Mouse (Mus musculus) heart, embryonic 16.5 days (tissue): ENCODE measurements around the gene Tenm3. TPM values are rescaled to one million over a fixed set of nuclear protein-coding genes. Genes with fewer than 3 reads are reported as not detected.

ENCODE experiments used
- ATAC-seq: fragments of 200-750 bp; cut with Nextera tagmentation; replicated peaks from 2 replicates; pipeline ENCODE4 v1.8.0; 2017; ENCODE audit warnings: moderate number of reproducible peaks; ENCODE audit not compliant: insufficient read depth, low FRiP score; ENCODE audit errors: extremely low read depth
- H3K27ac ChIP-seq: fragments of 300-500 bp; sonication (generic); 2 replicates; pipeline ENCODE4 v1.5.1; 2014; ENCODE audit warnings: mild to moderate bottlenecking, low read length, control low read depth, moderate library complexity
- H3K27me3 ChIP-seq: fragments of 300-500 bp; sonication (generic); 2 replicates; pipeline ENCODE4 v1.6.1; 2014; ENCODE audit warnings: low read length, mixed read lengths; ENCODE audit not compliant: control insufficient read depth, insufficient read depth
- H3K36me3 ChIP-seq: fragments of 300-500 bp; sonication (generic); 2 replicates; pipeline ENCODE4 v1.6.1; 2014; ENCODE audit not compliant: control insufficient read depth, insufficient read depth
- H3K4me1 ChIP-seq: fragments of 300-500 bp; sonication (generic); 2 replicates; pipeline ENCODE4 v1.6.1; 2014; ENCODE audit warnings: low read length, mixed read lengths; ENCODE audit not compliant: control insufficient read depth, insufficient read depth
- H3K4me2 ChIP-seq: fragments of 300-500 bp; sonication (generic); 2 replicates; pipeline ENCODE4 v1.6.1; 2014; ENCODE audit warnings: low read depth, mild to moderate bottlenecking, control low read depth, low read length
- H3K4me3 ChIP-seq: fragments of 300-500 bp; sonication (generic); 2 replicates; pipeline ENCODE4 v1.5.1; 2014; ENCODE audit warnings: mild to moderate bottlenecking, control low read depth, low read length
- H3K9ac ChIP-seq: fragments of 300-500 bp; sonication (generic); 2 replicates; pipeline ENCODE4 v1.6.1; 2014; ENCODE audit warnings: low read length, control low read depth
- H3K9me3 ChIP-seq: fragments of 300-500 bp; sonication (generic); replicated peaks from 2 replicates; pipeline ENCODE4 v1.6.1; 2016; ENCODE audit warnings: low read length; ENCODE audit not compliant: control insufficient read depth
- WGBS: fragments of 180-500 bp; shearing (Covaris S2); extraction: QIAGEN DNeasy Blood & Tissue Kit; methylation state at CpG from one replicate; pipeline ENCODE4 v1.1.7; 2014; 5-methylcytosine and 5-hydroxymethylcytosine counted together
- polyA plus RNA-seq: library from polyadenylated mRNA; unstranded; fragments of >200 nt; fragmentation: Nextera tagmentation; extraction: Ambion mirVana; gene quantifications from 2 replicates; pipeline ENCODE4 v1.2.1, GENCODE M21; 2015

The Tenm3 gene
- polyA plus RNA-seq, 1 experiment from 2014 or later, result 4.5 TPM

DNA sequence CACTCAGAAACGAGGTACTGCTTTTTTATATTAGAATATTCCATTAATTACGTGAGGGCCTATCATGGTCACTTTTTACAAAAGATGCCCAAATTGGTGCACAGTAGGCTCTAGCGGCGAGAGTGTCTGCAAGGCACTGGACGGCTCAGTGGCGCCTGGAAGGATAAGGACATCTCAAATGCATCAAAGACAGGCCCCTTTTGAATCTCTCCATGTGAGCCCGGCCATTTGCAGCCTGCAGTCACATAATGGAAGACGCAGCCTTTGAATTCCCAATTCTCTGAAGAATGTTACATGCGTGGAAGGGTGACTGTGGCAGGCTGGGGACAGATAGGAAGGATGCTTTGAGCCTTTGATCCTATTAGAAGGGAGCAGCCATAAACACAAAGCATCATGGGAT is 631.8 kb downstream of the Tenm3 start:
- H3K9ac ChIP-seq, result no peak overlapping the region
- no peak overlapping the region for H3K27ac ChIP-seq
- 86% methylated on average over 9 of the region's 9 CpGs for WGBS
- no peak overlapping the region for H3K4me2 ChIP-seq
- ATAC-seq, result no peak
- H3K9me3 ChIP-seq, result no peaks in the 10 kb centered on the region
- H3K4me3 ChIP-seq, result no peak overlapping the region
- H3K27me3 ChIP-seq, result no peaks in the 10 kb centered on the region
- H3K36me3 ChIP-seq, result no peaks in the 10 kb centered on the region
- no peaks in the 10 kb centered on the region for H3K4me1 ChIP-seq

DNA sequence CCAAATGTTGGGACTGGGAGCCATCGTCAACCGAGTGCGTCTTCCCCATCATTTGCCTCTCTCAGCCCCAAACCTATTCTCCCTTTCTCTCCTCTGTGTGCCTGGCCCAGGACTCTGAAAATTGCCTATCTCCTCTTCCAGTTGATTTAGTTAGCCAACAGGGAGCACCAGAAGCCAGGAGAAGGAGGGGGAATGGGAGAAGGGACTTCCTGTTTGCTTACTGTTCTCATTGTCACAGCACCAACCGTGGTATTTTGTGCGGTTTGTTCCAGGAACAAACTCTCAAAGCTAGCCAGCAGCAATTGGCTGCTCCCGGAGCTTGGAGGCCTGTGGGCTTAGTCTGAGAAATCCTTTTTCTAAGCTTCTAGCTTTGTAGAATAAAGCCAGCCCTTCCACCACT is 636.2 kb downstream of the Tenm3 start:
- Histone ChIP-seq H3K27ac (no peak overlapping the region), H3K27me3 (no peaks in the 10 kb centered on the region), H3K9ac (no peak overlapping the region), H3K9me3 (no peaks in the 10 kb centered on the region), H3K36me3 (no peaks in the 10 kb centered on the region), H3K4me2 (no peak overlapping the region), H3K4me3 (no peak overlapping the region), H3K4me1 (no peaks in the 10 kb centered on the region)
- WGBS, result 75% methylated on average over 6 of the region's 6 CpGs
- no peak for ATAC-seq

DNA sequence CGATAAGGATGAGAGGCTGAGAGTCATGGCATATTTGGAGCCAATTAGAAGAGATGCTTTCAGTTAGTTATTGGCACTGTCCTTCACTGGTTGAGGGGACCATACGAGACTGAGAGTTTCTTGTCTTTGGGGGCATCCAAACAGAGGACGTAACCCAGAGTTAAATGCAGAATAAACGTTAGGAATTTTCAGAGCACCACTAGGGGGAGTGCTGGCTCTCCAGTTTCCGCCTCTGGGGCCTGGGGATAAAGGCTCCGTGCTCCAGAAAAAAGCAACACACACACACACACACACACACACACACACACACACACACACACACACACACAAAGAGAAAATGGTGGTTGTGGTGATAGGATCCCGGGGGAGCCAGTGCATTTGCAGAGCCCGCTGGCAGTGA is 636.8 kb downstream of the Tenm3 start:
- no peaks in the 10 kb centered on the region for H3K4me1 ChIP-seq
- H3K27me3 ChIP-seq, result no peaks in the 10 kb centered on the region
- WGBS, result 69% methylated on average over 8 of the region's 8 CpGs
- ATAC-seq, result no peak
- H3K27ac ChIP-seq, result no peak overlapping the region
- H3K36me3 ChIP-seq, result no peaks in the 10 kb centered on the region
- no peak overlapping the region for H3K4me2 ChIP-seq
- H3K4me3 ChIP-seq, result no peak overlapping the region
- H3K9ac ChIP-seq, result no peak overlapping the region
- no peaks in the 10 kb centered on the region for H3K9me3 ChIP-seq

DNA sequence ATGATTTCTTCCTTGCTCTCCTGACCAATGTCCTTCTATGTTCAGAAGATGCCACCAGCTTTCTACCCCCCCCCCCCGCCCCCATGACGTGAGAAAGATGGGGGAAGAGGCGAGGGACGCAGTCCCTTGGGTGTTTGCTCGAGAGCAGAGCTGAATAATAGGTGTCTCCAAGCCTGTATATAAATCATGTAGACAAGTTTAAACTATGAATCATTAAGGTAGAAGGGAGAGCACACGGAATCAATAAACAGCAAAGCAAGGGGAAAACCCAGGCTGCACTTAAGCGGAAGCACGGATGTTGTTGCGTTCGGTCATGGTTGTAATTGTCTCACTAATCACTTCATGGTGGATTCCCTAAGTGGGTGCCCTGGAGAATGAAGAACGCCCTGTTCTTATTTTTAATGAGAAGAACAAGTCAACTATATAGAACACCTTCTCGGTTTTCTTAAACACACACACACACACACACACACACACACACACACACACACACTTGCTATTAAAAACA is 638.9 kb downstream of the Tenm3 start:
- Histone ChIP-seq H3K27me3 (no peaks in the 10 kb centered on the region), H3K4me2 (no peak overlapping the region), H3K36me3 (no peaks in the 10 kb centered on the region), H3K9me3 (no peaks in the 10 kb centered on the region), H3K27ac (no peak overlapping the region), H3K4me3 (no peak overlapping the region), H3K4me1 (no peaks in the 10 kb centered on the region), H3K9ac (no peak overlapping the region)
- WGBS, result 88% methylated on average over 12 of the region's 12 CpGs
- ATAC-seq, result no peak

DNA sequence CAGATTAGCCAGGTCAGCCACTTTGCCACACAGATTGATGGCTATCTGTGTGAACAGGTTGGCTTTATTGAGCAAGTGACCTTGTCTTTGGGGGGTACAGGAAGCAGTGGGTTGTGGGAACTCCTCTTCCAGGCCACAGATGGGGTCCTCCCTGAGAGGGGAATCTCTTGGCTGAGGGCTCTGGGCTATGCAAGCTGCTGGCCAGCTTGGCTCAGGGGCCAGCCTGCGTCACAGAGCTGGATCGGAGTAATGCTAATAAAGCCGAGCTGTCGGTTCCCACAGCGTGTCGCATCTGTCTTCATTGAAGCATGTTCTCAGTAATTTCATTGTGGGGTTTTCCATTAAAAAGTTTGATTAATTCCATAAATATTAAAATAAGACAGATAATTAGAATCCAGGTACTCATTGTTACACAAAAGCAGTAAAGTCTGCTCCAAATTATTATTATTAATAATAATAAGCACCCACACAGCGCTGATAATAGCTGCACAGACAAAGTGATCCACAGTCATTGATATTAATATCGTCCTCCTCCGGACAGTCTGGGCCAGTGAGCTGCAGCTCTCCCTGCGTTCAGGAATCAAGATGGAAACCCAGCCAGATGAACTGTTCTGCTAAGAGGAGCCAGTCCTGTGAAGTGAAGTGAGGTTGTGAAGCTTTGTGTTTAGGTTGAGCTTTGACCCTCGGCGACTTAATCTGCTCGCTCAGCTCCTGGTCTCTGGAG is 639.5 kb downstream of the Tenm3 start:
- H3K9ac ChIP-seq, result no peak overlapping the region
- no peaks in the 10 kb centered on the region for H3K9me3 ChIP-seq
- ATAC-seq, result no peak
- no peaks in the 10 kb centered on the region for H3K36me3 ChIP-seq
- no peak overlapping the region for H3K27ac ChIP-seq
- H3K4me2 ChIP-seq, result no peak overlapping the region
- H3K4me1 ChIP-seq, result no peaks in the 10 kb centered on the region
- no peaks in the 10 kb centered on the region for H3K27me3 ChIP-seq
- no peak overlapping the region for H3K4me3 ChIP-seq
- 77% methylated on average over 13 of the region's 13 CpGs for WGBS

DNA sequence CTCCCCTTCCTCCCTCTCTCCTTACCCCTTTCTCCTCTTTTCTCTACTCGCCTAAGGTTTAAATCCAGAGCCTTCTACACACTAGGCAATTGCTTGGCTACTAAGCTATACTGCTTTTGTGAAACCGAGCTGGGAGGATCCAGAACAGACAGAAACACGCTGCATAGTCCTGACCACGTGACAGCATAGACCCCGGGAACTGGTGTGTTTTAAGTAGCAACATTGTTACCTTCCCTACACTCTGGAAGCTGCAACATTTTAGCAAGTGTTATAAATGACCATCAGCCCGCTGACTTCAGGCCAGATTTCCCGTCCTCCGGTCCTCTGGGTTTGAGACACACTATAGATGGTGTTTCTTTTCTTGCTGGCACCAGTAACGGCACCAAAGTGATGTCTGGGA is 640.1 kb downstream of the Tenm3 start:
- Histone ChIP-seq H3K27me3 (no peaks in the 10 kb centered on the region), H3K9me3 (no peaks in the 10 kb centered on the region), H3K4me2 (no peak overlapping the region), H3K4me1 (no peaks in the 10 kb centered on the region), H3K36me3 (no peaks in the 10 kb centered on the region), H3K27ac (no peak overlapping the region), H3K9ac (no peak overlapping the region), H3K4me3 (no peak overlapping the region)
- ATAC-seq, result no peak
- 73% methylated on average over 9 of the region's 9 CpGs for WGBS

DNA sequence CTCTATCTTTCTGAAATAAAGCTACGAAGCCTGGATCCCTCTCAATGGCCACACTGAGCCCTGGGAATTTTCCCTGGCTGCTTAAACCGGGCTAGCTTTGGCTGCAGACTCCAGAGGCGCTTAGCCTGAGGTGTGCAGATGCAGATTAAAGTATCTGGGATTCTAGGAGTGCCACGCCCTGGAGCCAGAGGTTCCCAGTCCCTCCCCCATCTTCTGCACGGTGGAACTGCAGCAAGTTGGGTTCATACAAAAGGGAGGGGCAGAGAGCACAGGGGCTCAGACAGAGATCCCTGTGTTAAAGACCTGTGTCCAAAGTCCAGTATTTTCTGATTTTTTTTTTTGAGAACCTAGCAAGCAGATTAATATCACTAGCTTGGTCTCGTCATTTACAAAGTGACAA is 640.6 kb downstream of the Tenm3 start:
- Histone ChIP-seq H3K4me2 (no peak overlapping the region), H3K4me1 (no peaks in the 10 kb centered on the region), H3K36me3 (no peaks in the 10 kb centered on the region), H3K27ac (no peak overlapping the region), H3K9ac (no peak overlapping the region), H3K27me3 (no peaks in the 10 kb centered on the region), H3K4me3 (no peak overlapping the region), H3K9me3 (no peaks in the 10 kb centered on the region)
- WGBS, result 59% methylated on average over 6 of the region's 6 CpGs
- no peak for ATAC-seq

DNA sequence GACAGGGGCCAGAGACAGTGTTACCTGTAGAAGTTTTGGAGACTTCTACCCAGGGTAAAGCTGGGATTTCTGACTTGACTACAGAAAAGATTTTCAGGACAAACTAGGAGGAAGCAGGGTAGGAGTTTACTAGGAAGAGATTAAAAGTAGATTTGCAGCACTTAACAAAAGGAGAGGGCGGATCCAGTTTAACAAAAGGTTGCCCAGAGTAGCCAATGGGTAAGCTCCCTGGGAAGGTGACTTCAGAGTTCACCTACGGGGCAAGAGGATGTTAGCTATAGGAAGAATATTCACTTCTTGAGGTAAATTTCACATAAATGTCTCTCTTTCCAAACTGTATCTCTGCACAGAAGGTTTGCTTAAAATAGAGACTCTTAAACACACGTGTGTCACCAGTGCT is 641.1 kb downstream of the Tenm3 start:
- WGBS, result 65% methylated on average over 3 of the region's 3 CpGs

DNA sequence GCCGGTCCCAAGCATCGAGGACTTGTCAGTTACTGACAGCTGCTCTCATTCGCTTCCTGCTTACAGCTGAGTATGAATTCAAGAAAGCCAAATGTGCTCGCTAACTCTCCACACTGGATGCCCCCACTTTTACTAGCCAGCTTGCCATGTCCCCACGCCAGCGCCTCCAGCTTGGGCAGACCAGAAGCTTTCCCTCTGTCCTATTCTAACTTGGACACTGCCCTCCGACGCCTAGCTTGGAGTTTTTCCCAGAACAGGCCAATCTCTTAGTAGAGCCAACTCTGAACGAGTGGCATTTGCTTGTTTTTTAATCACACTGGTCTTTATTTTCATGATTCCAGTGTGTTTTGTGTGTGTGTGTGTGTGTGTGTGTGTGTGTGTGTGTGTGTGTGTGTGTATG is 644.6 kb downstream of the Tenm3 start:
- Histone ChIP-seq H3K4me1 (no peaks in the 10 kb centered on the region), H3K27me3 (no peaks in the 10 kb centered on the region), H3K36me3 (no peaks in the 10 kb centered on the region), H3K9ac (no peak overlapping the region), H3K4me3 (no peak overlapping the region), H3K9me3 (no peaks in the 10 kb centered on the region), H3K4me2 (no peak overlapping the region), H3K27ac (no peak overlapping the region)
- no peak for ATAC-seq
- WGBS, result 88% methylated on average over 9 of the region's 9 CpGs

More for the DNA sequence above, 641.1 kb downstream of the Tenm3 start:
- H3K4me1 ChIP-seq, result no peaks in the 10 kb centered on the region
- H3K9me3 ChIP-seq, result no peaks in the 10 kb centered on the region
- H3K4me2 ChIP-seq, result no peak overlapping the region
- no peak overlapping the region for H3K27ac ChIP-seq
- H3K27me3 ChIP-seq, result no peaks in the 10 kb centered on the region
- H3K36me3 ChIP-seq, result no peaks in the 10 kb centered on the region
- no peak overlapping the region for H3K4me3 ChIP-seq
- no peak for ATAC-seq
- no peak overlapping the region for H3K9ac ChIP-seq
